Mouse (Mus musculus) activated CD4-positive, CD25-positive, alpha-beta regulatory T cell, adult 9 weeks (primary cell): Measurements from ENCODE around the gene Nnmt. TPM values are rescaled to one million over a fixed set of nuclear protein-coding genes. Genes with fewer than 3 reads are reported as not detected.

ENCODE experiments used
- polyA plus RNA-seq: library from polyadenylated mRNA; unstranded; fragments of 100-300 nt; shearing (Covaris generic); gene quantifications from one replicate; pipeline ENCODE4 v1.2.1, GENCODE M21; 2017

The Nnmt gene
- 0.44 TPM for polyA plus RNA-seq

GRCm38 (mm10) chr9:48604939-48605598, at the start of gene Nnmt:
Nnmt (minus strand) TSS chr9:48605153.

Other genes starting within 250 kb of the Nnmt start
- gene Rexo2, start 124.5 kb downstream of the Nnmt start, polyA plus RNA-seq = 167 TPM
- gene Rbm7, start 109.9 kb downstream of the Nnmt start, polyA plus RNA-seq = 168 TPM
- gene Gm5617, start 109.7 kb downstream of the Nnmt start, polyA plus RNA-seq = 15.0 TPM
- gene Zbtb16, start 231.1 kb upstream of the Nnmt start, polyA plus RNA-seq = 0.29 TPM